27 mouse cellular contexts compared by ENCODE assay signal in the genomic region with DNA sequence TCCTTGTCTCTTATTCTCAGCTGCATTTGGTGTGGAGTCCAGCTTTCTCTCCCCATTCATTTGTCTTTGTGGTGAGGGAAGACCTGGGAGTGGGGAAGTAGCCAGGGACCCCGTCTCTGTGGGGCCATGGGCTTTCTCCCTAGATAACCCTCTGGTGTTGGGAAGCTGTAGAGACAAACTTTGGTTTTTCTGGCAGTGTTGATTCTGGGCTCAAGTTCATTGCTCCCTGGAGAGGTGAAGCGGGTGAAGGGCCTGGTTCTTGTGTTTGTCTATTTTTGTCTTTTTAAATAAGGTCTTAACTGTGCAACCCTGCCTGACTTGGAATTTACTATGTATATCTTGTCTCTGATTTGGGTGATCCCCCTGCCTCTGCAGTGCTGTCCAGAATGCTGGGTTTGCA. TPM values are rescaled to one million over a fixed set of nuclear protein-coding genes. Genes with fewer than 3 reads are reported as not detected.
DNase-seq lines count a peak whose midpoint lies in the region; ATAC-seq and TF ChIP-seq lines count a peak whose summit lies in the region.
"Had no signal": no experiment of that assay in that cellular context is flagged by ENCODE, and none has a peak within 500 bp of the region (broad histone marks: within the 10 kb centered on the region; RNA-seq: fewer than 3 reads in every experiment).

No protein-coding gene starts in this region.

- H3K4me3 ChIP-seq in gastrocnemius, adult 2 months = no peak overlapping the region
- peak overlapping the region; percentile 34 for H3K4me3 ChIP-seq in megakaryocyte, embryonic 14.5 days (replicated peaks)
- H3K4me3 ChIP-seq in midbrain, embryonic 16.5 days (ENCODE audit: low read depth, low read length) = no peak overlapping the region
- H3K4me3 ChIP-seq: embryonic facial prominence, embryonic 10.5 days; embryonic facial prominence, embryonic 12.5 days; forebrain, embryonic 13.5 days; forebrain, embryonic 15.5 days had no signal

- H3K27ac ChIP-seq in gastrocnemius, adult 2 months = peak overlapping the region; percentile 43; the same call in 1 of the 2 replicates
- H3K27ac ChIP-seq in midbrain, embryonic 16.5 days (ENCODE audit: low read length) = no peak overlapping the region
- H3K27ac ChIP-seq: embryonic facial prominence, embryonic 10.5 days; embryonic facial prominence, embryonic 12.5 days; forebrain, embryonic 13.5 days; forebrain, embryonic 15.5 days had no signal

- H3K36me3 ChIP-seq in megakaryocyte, embryonic 14.5 days (replicated peaks; ENCODE audit: low read length) = peaks cover 74% of the 10 kb centered on the region
- no peaks in the 10 kb centered on the region for H3K36me3 ChIP-seq in midbrain, embryonic 16.5 days (ENCODE audit: control insufficient read depth, insufficient read depth, low read length)
- H3K36me3 ChIP-seq: forebrain, embryonic 15.5 days had no signal

- no peak for ATAC-seq in megakaryocyte, adult 5-6 weeks (ENCODE audit: poor library complexity, severe bottlenecking)
- ATAC-seq in midbrain, embryonic 16.5 days = no peak
- ATAC-seq: activated CD4-positive, CD25-positive, alpha-beta regulatory T cell, adult 4 months; CD4-positive, CD25-positive, alpha-beta regulatory T cell, adult 4 months; forebrain, embryonic 13.5 days; forebrain, embryonic 15.5 days; forebrain, postnatal 0 days; Patski had no signal

- no peak for TF ChIP-seq CTCF in gastrocnemius, adult 2 months (IDR thresholded peaks at IDR 0.05)

- H3K4me2 ChIP-seq in midbrain, embryonic 16.5 days (ENCODE audit: low read length) = no peak overlapping the region
- H3K4me2 ChIP-seq: embryonic facial prominence, embryonic 12.5 days; forebrain, embryonic 13.5 days; forebrain, embryonic 15.5 days had no signal

- intact Hi-C loops in gastrocnemius, adult 2 months (cut with DNase I) = no loop called here
- intact Hi-C loops in gastrocnemius, postnatal 14 days (cut with DNase I; ENCODE audit: low total_unique reads) = no loop called here

- DNase-seq in adrenal gland, postnatal 10 days = peak; percentile 53
- no peak for DNase-seq in adrenal gland, adult 8-10 months
- DNase-seq in gastrocnemius, adult 2 months = no peak
- DNase-seq in gastrocnemius, postnatal 14 days = no peak
- DNase-seq: adrenal gland, adult 2 months; adrenal gland, postnatal 36 days; B cell, adult 2 months; cerebellum, adult 11-12 months; cerebellum, adult 2 months; cerebellum, adult 9-10 months; cerebellum, postnatal 10 days; cerebellum, postnatal 25 days; forebrain, postnatal 0 days had no signal

- H3K9me3 ChIP-seq in megakaryocyte, embryonic 14.5 days = no peaks in the 10 kb centered on the region
- H3K9me3 ChIP-seq in midbrain, embryonic 16.5 days (replicated peaks; ENCODE audit: control insufficient read depth, low read length, poor library complexity, severe bottlenecking) = no peaks in the 10 kb centered on the region
- H3K9me3 ChIP-seq: embryonic facial prominence, embryonic 10.5 days; embryonic facial prominence, embryonic 12.5 days; forebrain, embryonic 13.5 days; forebrain, embryonic 15.5 days; G1E had no signal

- H3K27me3 ChIP-seq in megakaryocyte, embryonic 14.5 days (replicated peaks) = no peaks in the 10 kb centered on the region
- H3K27me3 ChIP-seq in midbrain, embryonic 16.5 days (ENCODE audit: control insufficient read depth, insufficient read depth, low read depth, low read length) = no peaks in the 10 kb centered on the region
- H3K27me3 ChIP-seq: CH12.LX; embryonic facial prominence, embryonic 12.5 days; forebrain, embryonic 13.5 days; forebrain, embryonic 15.5 days; Patski had no signal

- WGBS in midbrain, embryonic 16.5 days = 74% methylated on average over 2 of the region's 2 CpGs

- H3K4me1 ChIP-seq in megakaryocyte, embryonic 14.5 days = peaks cover 68% of the 10 kb centered on the region
- H3K4me1 ChIP-seq in midbrain, embryonic 16.5 days (ENCODE audit: control insufficient read depth, insufficient read depth, low read length) = peaks cover 11% of the 10 kb centered on the region; the same call in 1 of the 2 replicates

- no peak overlapping the region for H3K9ac ChIP-seq in midbrain, embryonic 16.5 days (ENCODE audit: low read depth, low read length)
- H3K9ac ChIP-seq: embryonic facial prominence, embryonic 12.5 days; forebrain, embryonic 13.5 days; forebrain, embryonic 15.5 days; forebrain, postnatal 0 days had no signal

RNA-seq across cellular contexts. Expression of a gene that starts 19.6 kb away (rescaled TPM):
- 10 to 100 TPM; 13.2 to 14.6 TPM for total RNA-seq in adrenal gland, postnatal 10 days (2021)
- 1 to 10 TPM; 2.8 to 6.9 (median 5.4) TPM for total RNA-seq in adrenal gland, adult 8-10 months (2022)
- not detected for total RNA-seq in gastrocnemius, adult 2 months (2021)
- not detected for total RNA-seq in gastrocnemius, postnatal 14 days (2021)
- polyA plus RNA-seq in megakaryocyte, embryonic 14.5 days (2012; ENCODE audit: insufficient read depth, low replicate concordance) = 0.06 TPM in 1 of 2 replicates, not detected in the other
- total RNA-seq in megakaryocyte, adult 5-6 weeks (2015) = not detected in 2 replicates
- total RNA-seq in megakaryocyte, adult 5-6 weeks (2017) = not detected in 2 replicates
- 0.05 TPM in 1 of 2 replicates, not detected in the other for polyA plus RNA-seq in midbrain, embryonic 16.5 days (2015; fragmentation: Nextera tagmentation; extraction: Ambion mirVana)
- total RNA-seq: CH12.LX had no signal
- polyA plus RNA-seq: activated CD4-positive, CD25-positive, alpha-beta regulatory T cell, adult 4 months; CD4-positive, CD25-positive, alpha-beta regulatory T cell, adult 4 months; cerebellum, adult 2 months; cortical plate, adult 2 months; forebrain, embryonic 11.5 days; forebrain, embryonic 13.5 days; forebrain, embryonic 15.5 days; forebrain, postnatal 0 days; G1E had no signal

RNA-seq across cellular contexts. Expression of a gene that starts 24.1 kb away (rescaled TPM):
- 10 to 100 TPM; 16.6 to 19.2 TPM for total RNA-seq in adrenal gland, postnatal 10 days (2021)
- 10 to 100 TPM; 13.0 to 17.6 (median 16.9) TPM for total RNA-seq in adrenal gland, adult 8-10 months (2022)
- 1 to 10 TPM; 6.5 to 8.2 TPM for total RNA-seq in gastrocnemius, adult 2 months (2021)
- total RNA-seq in gastrocnemius, postnatal 14 days (2021) = 1 to 10 TPM; 6.7 to 7.5 TPM
- polyA plus RNA-seq in megakaryocyte, embryonic 14.5 days (2012; ENCODE audit: insufficient read depth, low replicate concordance) = 23.7 and 30.1 TPM in 2 replicates
- 26.3 and 30.3 TPM in 2 replicates for total RNA-seq in megakaryocyte, adult 5-6 weeks (2015)
- total RNA-seq in megakaryocyte, adult 5-6 weeks (2017) = 10.9 and 12.4 TPM in 2 replicates
- 24.0 and 26.1 TPM in 2 replicates for polyA plus RNA-seq in midbrain, embryonic 16.5 days (2015; fragmentation: Nextera tagmentation; extraction: Ambion mirVana)

RNA-seq across cellular contexts. Expression of a gene that starts 35.6 kb away (rescaled TPM):
- total RNA-seq in adrenal gland, postnatal 10 days (2021) = under 1 TPM; 0.39 to 0.45 TPM
- under 1 TPM in 1 of 4 experiments, not detected in 3; 0.41 TPM for total RNA-seq in adrenal gland, adult 8-10 months (2022)
- not detected for total RNA-seq in gastrocnemius, adult 2 months (2021)
- total RNA-seq in gastrocnemius, postnatal 14 days (2021) = under 1 TPM in 1 of 2 experiments, not detected in 1; 0.27 TPM
- not detected in 2 replicates for polyA plus RNA-seq in megakaryocyte, embryonic 14.5 days (2012; ENCODE audit: insufficient read depth, low replicate concordance)
- not detected in 2 replicates for total RNA-seq in megakaryocyte, adult 5-6 weeks (2015)
- total RNA-seq in megakaryocyte, adult 5-6 weeks (2017) = not detected in 2 replicates
- 0.19 TPM in 1 of 2 replicates, not detected in the other for polyA plus RNA-seq in midbrain, embryonic 16.5 days (2015; fragmentation: Nextera tagmentation; extraction: Ambion mirVana)
- total RNA-seq: adrenal gland, postnatal 36 days; CH12.LX; forebrain, postnatal 0 days; G1E had no signal
- polyA plus RNA-seq: activated CD4-positive, CD25-positive, alpha-beta regulatory T cell, adult 4 months; adrenal gland, adult 2 months; CD4-positive, CD25-positive, alpha-beta regulatory T cell, adult 4 months; forebrain, embryonic 13.5 days; forebrain, embryonic 15.5 days; forebrain, postnatal 0 days; G1E had no signal

RNA-seq across cellular contexts. Expression of a gene that starts 38.8 kb away (rescaled TPM):
- under 1 TPM in 1 of 2 experiments, not detected in 1; 0.30 TPM for total RNA-seq in adrenal gland, postnatal 10 days (2021)
- total RNA-seq in adrenal gland, adult 8-10 months (2022) = not detected
- total RNA-seq in gastrocnemius, adult 2 months (2021) = not detected
- not detected for total RNA-seq in gastrocnemius, postnatal 14 days (2021)
- polyA plus RNA-seq in megakaryocyte, embryonic 14.5 days (2012; ENCODE audit: insufficient read depth, low replicate concordance) = not detected in 2 replicates
- 0.20 TPM in 1 of 2 replicates, not detected in the other for total RNA-seq in megakaryocyte, adult 5-6 weeks (2015)
- not detected in 2 replicates for total RNA-seq in megakaryocyte, adult 5-6 weeks (2017)
- 0.23 TPM in 1 of 2 replicates, not detected in the other for polyA plus RNA-seq in midbrain, embryonic 16.5 days (2015; fragmentation: Nextera tagmentation; extraction: Ambion mirVana)
- total RNA-seq: adrenal gland, adult 2 months; adrenal gland, postnatal 36 days; G1E had no signal
- polyA plus RNA-seq: activated CD4-positive, CD25-positive, alpha-beta regulatory T cell, adult 4 months; adrenal gland, adult 2 months; CD4-positive, CD25-positive, alpha-beta regulatory T cell, adult 4 months; cortical plate, adult 2 months; embryonic facial prominence, embryonic 10.5 days; forebrain, embryonic 11.5 days; forebrain, embryonic 13.5 days; forebrain, embryonic 15.5 days; G1E had no signal

RNA-seq across cellular contexts. Expression of a gene that starts 44.4 kb away (rescaled TPM):
- 1 to 10 TPM; 1.9 to 2.3 TPM for total RNA-seq in adrenal gland, postnatal 10 days (2021)
- 10 to 100 TPM in 1 of 4 experiments, 1 to 10 TPM in 3; 4.5 to 15.0 (median 7.8) TPM for total RNA-seq in adrenal gland, adult 8-10 months (2022)
- under 1 TPM; 0.22 to 0.59 TPM for total RNA-seq in gastrocnemius, adult 2 months (2021)
- total RNA-seq in gastrocnemius, postnatal 14 days (2021) = 1 to 10 TPM in 1 of 2 experiments, under 1 TPM in 1; 0.73 to 1.6 TPM
- polyA plus RNA-seq in megakaryocyte, embryonic 14.5 days (2012; ENCODE audit: insufficient read depth, low replicate concordance) = 5.0 and 13.7 TPM in 2 replicates
- total RNA-seq in megakaryocyte, adult 5-6 weeks (2015) = 17.1 and 19.9 TPM in 2 replicates
- total RNA-seq in megakaryocyte, adult 5-6 weeks (2017) = 6.0 and 7.4 TPM in 2 replicates
- 1.8 and 1.9 TPM in 2 replicates for polyA plus RNA-seq in midbrain, embryonic 16.5 days (2015; fragmentation: Nextera tagmentation; extraction: Ambion mirVana)
